Mouse (Mus musculus) liver, postnatal 0 days (tissue): ENCODE results near the gene Gk5.

Experiments
- CTCF ChIP-seq: sonication (generic); IDR thresholded peaks from 2 replicates; pipeline ENCODE4 v1.5.1; 2016; ENCODE audit warnings: antibody characterized with exemption, low read depth
- EP300 ChIP-seq: IDR thresholded peaks from 2 replicates; pipeline ENCODE4 v1.6.1; 2016; ENCODE audit warnings: antibody characterized with exemption, low read depth, mild to moderate bottlenecking

- TF ChIP-seq CTCF, result no peak
- TF ChIP-seq EP300, result no peak
These were observed 946 bp upstream of the Gk5 start for GRCm38 (mm10) chr9:96118216-96118615.
